Mouse (Mus musculus) spleen, adult 2 months (tissue): Measurements from ENCODE around the gene Samm50. TPM values are rescaled to one million over a fixed set of nuclear protein-coding genes. Genes with fewer than 3 reads are reported as not detected.
"Not testable (repeated sequence)": the region's sequence is repeated elsewhere in the genome, so short reads cannot be mapped to it uniquely, and the experiment has no call there.

Source experiments
- DNase-seq, 2 experiments: peaks; one replicate each; pipeline versions ENCODE4 v3.0.0 to v3.0.0-alpha.2; 2012 to 2021; ENCODE audit warnings: low spot score in 2 of 2, low read depth in 1 of 2
- H3K27ac ChIP-seq: fragments of 200-500 bp; 2 replicates; pipeline ENCODE4 v1.5.1; 2012; ENCODE audit warnings: low read length, inconsistent platforms; ENCODE audit not compliant: insufficient read depth
- H3K27me3 ChIP-seq: fragments of 200-500 bp; 2 replicates; pipeline ENCODE4 v1.6.1; 2012; ENCODE audit warnings: mild to moderate bottlenecking, moderate library complexity, low read length, inconsistent platforms; ENCODE audit not compliant: control insufficient read depth, insufficient read depth
- H3K36me3 ChIP-seq: fragments of 200-500 bp; 2 replicates; pipeline ENCODE4 v1.6.1; 2012; ENCODE audit warnings: mild to moderate bottlenecking, low read length, inconsistent platforms; ENCODE audit not compliant: control insufficient read depth, insufficient read depth
- H3K4me1 ChIP-seq: fragments of 200-500 bp; 2 replicates; pipeline ENCODE4 v1.6.1; 2011; ENCODE audit warnings: inconsistent platforms; ENCODE audit not compliant: control insufficient read depth, insufficient read depth, insufficient read length
- H3K4me3 ChIP-seq: fragments of 200-500 bp; 2 replicates; pipeline ENCODE4 v1.5.1; 2011; ENCODE audit warnings: mild to moderate bottlenecking, inconsistent platforms; ENCODE audit not compliant: insufficient read depth, insufficient read length; ENCODE audit errors: extremely low read depth
- CTCF ChIP-seq: fragments of 200-500 bp; IDR thresholded peaks from 2 replicates; pipeline ENCODE4 v1.5.1; 2011; ENCODE audit warnings: mild to moderate bottlenecking, inconsistent platforms; ENCODE audit not compliant: insufficient read depth, insufficient read length, insufficient replicate concordance; ENCODE audit errors: extremely low read depth
- POLR2A ChIP-seq: fragments of 200-500 bp; IDR thresholded peaks from 2 replicates; pipeline ENCODE4 v1.6.1; 2011; ENCODE audit warnings: low read depth, low read length, inconsistent platforms
- WGBS: fragments of 180-500 bp; shearing (Covaris S2); methylation state at CpG from one replicate; pipeline ENCODE4 v1.1.7; 2018; 5-methylcytosine and 5-hydroxymethylcytosine counted together
- polyA plus RNA-seq: library from polyadenylated mRNA; depleted of rRNA; stranded (reverse); fragments of >200 nt; gene quantifications from 2 replicates; pipeline ENCODE4 v1.2.3, GENCODE M21; 2012; rRNA removed

Samm50 gene
- polyA plus RNA-seq, result 8.5 and 9.0 TPM in 2 replicates

- WGBS, result 3% methylated on average over 48 of the region's 48 CpGs
- no peak for TF ChIP-seq CTCF
- peak; percentile 62 for TF ChIP-seq POLR2A
Observed at GRCm38 (mm10) chr15:84192058-84192791, at the start of gene Samm50. TSS of gene Samm50 (plus strand) at chr15:84192241.

GRCm38 (mm10) chr15:84156158-84156557, 35.9 kb upstream of the Samm50 start:
- TF ChIP-seq POLR2A (no peak), CTCF (no peak)
- H3K4me3 ChIP-seq, result no peak overlapping the region
- no peaks in the 10 kb centered on the region for H3K36me3 ChIP-seq
- 87% methylated on average over 2 of the region's 2 CpGs for WGBS
- H3K27me3 ChIP-seq, result no peaks in the 10 kb centered on the region
- H3K4me1 ChIP-seq, result no peaks in the 10 kb centered on the region
- no peak for DNase-seq
- H3K27ac ChIP-seq, result no peak overlapping the region

More at GRCm38 (mm10) chr15:84192058-84192791, at the start of gene Samm50:
- H3K4me3 ChIP-seq, result peak within 1 kb of the TSS; percentile 88
- no peaks in the 10 kb centered on the region for H3K27me3 ChIP-seq
- peaks cover 8% of the 10 kb centered on the region for H3K36me3 ChIP-seq
- peak; percentile 86 to 90 for DNase-seq
- peak within 1 kb of the TSS; percentile 84 for H3K27ac ChIP-seq
- peaks cover 6% of the 10 kb centered on the region; the same call in 1 of the 2 replicates for H3K4me1 ChIP-seq

GRCm38 (mm10) chr15:84157530-84157929, 34.5 kb upstream of the Samm50 start:
- 93% methylated on average over 6 of the region's 6 CpGs for WGBS
- not testable (repeated sequence) for H3K27me3 ChIP-seq

GRCm38 (mm10) chr15:84161871-84162270, 30.2 kb upstream of the Samm50 start:
- Histone ChIP-seq H3K4me3 (no peak overlapping the region), H3K27me3 (no peaks in the 10 kb centered on the region), H3K4me1 (no peaks in the 10 kb centered on the region), H3K27ac (no peak overlapping the region), H3K36me3 (no peaks in the 10 kb centered on the region)
- DNase-seq, result no peak
- no peak for TF ChIP-seq CTCF
- no peak for TF ChIP-seq POLR2A
- 84% methylated on average over 6 of the region's 6 CpGs for WGBS

More at GRCm38 (mm10) chr15:84157530-84157929, 34.5 kb upstream of the Samm50 start:
- not testable (repeated sequence) for H3K4me3 ChIP-seq, DNase-seq, H3K36me3 ChIP-seq, H3K4me1 ChIP-seq, H3K27ac ChIP-seq

- DNase-seq, result no peak
- Histone ChIP-seq H3K36me3 (no peaks in the 10 kb centered on the region), H3K4me1 (peaks cover 12% of the 10 kb centered on the region), H3K27ac (no peak overlapping the region), H3K27me3 (peaks cover 10% of the 10 kb centered on the region), H3K4me3 (no peak overlapping the region)
- TF ChIP-seq POLR2A, result no peak
- no peak for TF ChIP-seq CTCF
- WGBS, result 63% methylated on average over 6 of the region's 6 CpGs
Observed at GRCm38 (mm10) chr15:84166818-84167217, 25.2 kb upstream of the Samm50 start.

GRCm38 (mm10) chr15:84167600-84167999, 24.4 kb upstream of the Samm50 start, which contains the start of gene Pnpla3:
TSS of gene Pnpla3 (plus strand) at chr15:84167837.
- no peak for TF ChIP-seq CTCF
- TF ChIP-seq POLR2A, result no peak
- peak within 1 kb of the TSS; percentile 30; the same call in 1 of the 2 replicates for H3K4me3 ChIP-seq
- WGBS, result 3% methylated on average over 28 of the region's 28 CpGs

More at GRCm38 (mm10) chr15:84167600-84167999, 24.4 kb upstream of the Samm50 start, which contains the start of gene Pnpla3:
- Histone ChIP-seq H3K27ac (no peak within 1 kb of the TSS), H3K27me3 (peaks cover 10% of the 10 kb centered on the region), H3K4me1 (peaks cover 12% of the 10 kb centered on the region), H3K36me3 (no peaks in the 10 kb centered on the region)
- peak in 1 of 2 experiments; percentile 40 for DNase-seq
